Mouse (Mus musculus) midbrain, embryonic 14.5 days (tissue): Measurements from ENCODE around the gene Pet100. TPM values are rescaled to one million over a fixed set of nuclear protein-coding genes. Genes with fewer than 3 reads are reported as not detected.

Experiments used
- ATAC-seq: fragments of 200-750 bp; cut with Nextera tagmentation; 2 replicates; pipeline ENCODE4 v1.8.0; 2017; ENCODE audit warnings: moderate number of reproducible peaks, moderate library complexity; ENCODE audit not compliant: low FRiP score, low TSS enrichment
- DNase-seq: peaks from one replicate; pipeline ENCODE4 v3.0.0-alpha.2; 2015
- H3K27ac ChIP-seq: fragments of 300-500 bp; sonication (generic); replicated peaks from 2 replicates; pipeline ENCODE4 v1.5.1; 2014; ENCODE audit warnings: mild to moderate bottlenecking, low read depth, low read length, moderate library complexity
- H3K27me3 ChIP-seq: fragments of 300-500 bp; sonication (generic); 2 replicates; pipeline ENCODE4 v1.6.1; 2014; ENCODE audit warnings: low read length, control low read depth, mixed read lengths; ENCODE audit not compliant: control insufficient read depth, insufficient read depth
- H3K36me3 ChIP-seq: fragments of 300-500 bp; sonication (generic); 2 replicates; pipeline ENCODE4 v1.6.1; 2014; ENCODE audit warnings: low read length, control low read depth; ENCODE audit not compliant: control insufficient read depth, insufficient read depth
- H3K4me1 ChIP-seq: fragments of 300-500 bp; sonication (generic); 2 replicates; pipeline ENCODE4 v1.6.1; 2014; ENCODE audit warnings: mild to moderate bottlenecking, antibody characterized with exemption, low read length, control low read depth; ENCODE audit not compliant: control insufficient read depth, insufficient read depth
- H3K4me2 ChIP-seq: fragments of 300-500 bp; sonication (generic); 2 replicates; pipeline ENCODE4 v1.6.1; 2014; ENCODE audit warnings: mild to moderate bottlenecking, low read length, moderate library complexity
- H3K4me3 ChIP-seq: fragments of 300-500 bp; sonication (generic); replicated peaks from 2 replicates; pipeline ENCODE4 v1.5.1; 2014; ENCODE audit warnings: low read depth, low read length
- H3K9ac ChIP-seq: fragments of 300-500 bp; sonication (generic); replicated peaks from 2 replicates; pipeline ENCODE4 v1.6.1; 2014; ENCODE audit warnings: mild to moderate bottlenecking, low read length, moderate library complexity
- H3K9me3 ChIP-seq: fragments of 300-500 bp; sonication (generic); 2 replicates; pipeline ENCODE4 v1.6.1; 2016; ENCODE audit warnings: low read length, control low read depth, mixed read lengths; ENCODE audit not compliant: control insufficient read depth
- WGBS: fragments of 180-500 bp; shearing (Covaris S2); extraction: QIAGEN DNeasy Blood & Tissue Kit; methylation state at CpG from one replicate; pipeline ENCODE4 v1.1.7; 2014; 5-methylcytosine and 5-hydroxymethylcytosine counted together
- polyA plus RNA-seq: library from polyadenylated mRNA; unstranded; fragments of >200 nt; fragmentation: Nextera tagmentation; extraction: Ambion mirVana; gene quantifications from 2 replicates; pipeline ENCODE4 v1.2.1, GENCODE M21; 2014

The Pet100 gene
- polyA plus RNA-seq, 1 experiment from 2014 or later: 95.5 TPM

GRCm38 (mm10) chr8:3607822-3608221, 13.5 kb upstream of the Pet100 start:
- H3K4me3 ChIP-seq: no peak overlapping the region
- ATAC-seq (no peak), DNase-seq (no peak)
- H3K27me3 ChIP-seq: no peaks in the 10 kb centered on the region
- H3K9me3 ChIP-seq: no peaks in the 10 kb centered on the region
- no peak overlapping the region for H3K4me2 ChIP-seq
- 86% methylated on average over 7 of the region's 7 CpGs for WGBS
- no peaks in the 10 kb centered on the region for H3K4me1 ChIP-seq
- no peak overlapping the region for H3K27ac ChIP-seq
- peaks cover 98% of the 10 kb centered on the region for H3K36me3 ChIP-seq
- no peak overlapping the region for H3K9ac ChIP-seq

GRCm38 (mm10) chr8:3609046-3609815, 12.1 kb upstream of the Pet100 start:
- DNase-seq: no peak
- H3K4me2 ChIP-seq: no peak overlapping the region
- no peak overlapping the region for H3K27ac ChIP-seq
- no peak for ATAC-seq
- no peaks in the 10 kb centered on the region for H3K4me1 ChIP-seq
- H3K9me3 ChIP-seq: no peaks in the 10 kb centered on the region
- 89% methylated on average over 12 of the region's 12 CpGs for WGBS
- no peak overlapping the region for H3K4me3 ChIP-seq
- peaks cover 98% of the 10 kb centered on the region for H3K36me3 ChIP-seq
- H3K9ac ChIP-seq: no peak overlapping the region
- H3K27me3 ChIP-seq: no peaks in the 10 kb centered on the region

GRCm38 (mm10) chr8:3609816-3610150, 11.6 kb upstream of the Pet100 start:
- 87% methylated on average over 6 of the region's 6 CpGs for WGBS
- Histone ChIP-seq H3K4me1 (no peaks in the 10 kb centered on the region), H3K9ac (no peak overlapping the region), H3K9me3 (no peaks in the 10 kb centered on the region), H3K27ac (no peak overlapping the region), H3K4me2 (no peak overlapping the region), H3K27me3 (no peaks in the 10 kb centered on the region), H3K36me3 (peaks cover 98% of the 10 kb centered on the region), H3K4me3 (no peak overlapping the region)
- ATAC-seq: no peak
- no peak for DNase-seq

GRCm38 (mm10) chr8:3622119-3622518, 771 bp downstream of the Pet100 start:
- no peak for DNase-seq
- peak overlapping the region; percentile 65 for H3K9ac ChIP-seq
- WGBS: 67% methylated on average over 8 of the region's 8 CpGs
- no peak overlapping the region for H3K27ac ChIP-seq
- H3K27me3 ChIP-seq: no peaks in the 10 kb centered on the region
- H3K4me2 ChIP-seq: peak overlapping the region; percentile 73
- H3K36me3 ChIP-seq: peaks cover 17% of the 10 kb centered on the region
- no peaks in the 10 kb centered on the region for H3K9me3 ChIP-seq
- H3K4me1 ChIP-seq: peaks cover 12% of the 10 kb centered on the region
- H3K4me3 ChIP-seq: peak overlapping the region; percentile 75
- ATAC-seq: no peak

- no peak for DNase-seq
- 61% methylated on average over 1 of the region's 1 CpGs for WGBS
- peaks cover 7% of the 10 kb centered on the region for H3K4me1 ChIP-seq
These were observed 4.1 kb downstream of the Pet100 start, which contains the start of gene Pcp2 for GRCm38 (mm10) chr8:3625445-3625844. TSS of gene Pcp2 (minus strand) at chr8:3625545.

GRCm38 (mm10) chr8:3626971-3627370, 5.6 kb downstream of the Pet100 start:
- Histone ChIP-seq H3K9me3 (no peaks in the 10 kb centered on the region), H3K4me3 (no peak overlapping the region), H3K4me2 (no peak overlapping the region), H3K27me3 (peaks cover 3% of the 10 kb centered on the region; the same call in 1 of the 2 replicates), H3K4me1 (peaks cover 13% of the 10 kb centered on the region), H3K36me3 (no peaks in the 10 kb centered on the region), H3K9ac (no peak overlapping the region), H3K27ac (no peak overlapping the region)
- no peak for DNase-seq
- WGBS: 65% methylated on average over 5 of the region's 5 CpGs
- ATAC-seq: no peak

More at GRCm38 (mm10) chr8:3625445-3625844, 4.1 kb downstream of the Pet100 start, which contains the start of gene Pcp2:
- Histone ChIP-seq H3K27ac (no peak within 1 kb of the TSS), H3K4me2 (no peak within 1 kb of the TSS), H3K36me3 (no peaks in the 10 kb centered on the region), H3K9ac (no peak within 1 kb of the TSS; the same call in 1 of the 2 replicates), H3K9me3 (no peaks in the 10 kb centered on the region), H3K27me3 (peaks cover 3% of the 10 kb centered on the region; the same call in 1 of the 2 replicates), H3K4me3 (no peak within 1 kb of the TSS)
- no peak for ATAC-seq

- Histone ChIP-seq H3K4me1 (peaks cover 10% of the 10 kb centered on the region; the same call in 1 of the 2 replicates), H3K27ac (no peak overlapping the region), H3K4me2 (no peak overlapping the region), H3K36me3 (no peaks in the 10 kb centered on the region), H3K9ac (no peak overlapping the region), H3K4me3 (no peak overlapping the region), H3K9me3 (no peaks in the 10 kb centered on the region), H3K27me3 (peaks cover 3% of the 10 kb centered on the region; the same call in 1 of the 2 replicates)
- 27% methylated on average over 5 of the region's 5 CpGs for WGBS
- ATAC-seq (no peak), DNase-seq (peak; percentile 50)
These were observed 6.7 kb downstream of the Pet100 start for GRCm38 (mm10) chr8:3628014-3628413.

GRCm38 (mm10) chr8:3630647-3631477, 9.5 kb downstream of the Pet100 start, which contains the start of gene Stxbp2:
TSS of gene Stxbp2 (plus strand) at chr8:3630955.
- WGBS: 5% methylated on average over 47 of the region's 47 CpGs

More at GRCm38 (mm10) chr8:3630647-3631477, 9.5 kb downstream of the Pet100 start, which contains the start of gene Stxbp2:
- DNase-seq: peak; percentile 73
- 0 out of 2 replicates have a peak, but pooled peaks have one; percentile 56 for ATAC-seq
- Histone ChIP-seq H3K9me3 (no peaks in the 10 kb centered on the region), H3K9ac (peak within 1 kb of the TSS; percentile 30; the same call in 1 of the 2 replicates), H3K27ac (no peak within 1 kb of the TSS), H3K4me3 (peak within 1 kb of the TSS; percentile 40), H3K4me1 (peaks cover 10% of the 10 kb centered on the region; the same call in 1 of the 2 replicates), H3K4me2 (peak within 1 kb of the TSS; percentile 64), H3K27me3 (peaks cover 3% of the 10 kb centered on the region; the same call in 1 of the 2 replicates), H3K36me3 (no peaks in the 10 kb centered on the region)
